Mouse (Mus musculus): ENCODE results near the gene Ubqln3. TPM values are rescaled to one million over a fixed set of nuclear protein-coding genes. Genes with fewer than 3 reads are reported as not detected.

Gene Ubqln3
- polyA plus RNA-seq (2014; fragmentation: Nextera tagmentation; extraction: Ambion mirVana): not detected in 2 replicates

DNA sequence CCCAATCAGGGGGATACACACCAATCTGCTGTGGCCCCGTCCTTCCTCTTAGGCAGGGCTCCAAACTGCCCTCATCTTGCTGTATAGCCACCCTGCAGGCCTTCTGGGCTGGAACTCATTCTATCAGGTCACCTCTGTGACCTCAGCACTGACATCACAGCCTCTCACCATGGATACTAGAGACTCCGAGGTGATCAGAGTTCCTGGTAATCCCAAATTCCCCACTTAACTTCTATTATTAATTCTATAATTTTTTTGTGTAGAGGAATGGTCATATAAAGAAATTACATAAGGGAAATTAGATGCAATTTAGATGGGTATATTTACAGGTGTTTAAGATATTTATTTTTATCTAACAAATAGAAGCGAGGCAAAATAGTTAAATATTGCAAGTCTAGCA, at the start of gene Ubqln3:
TSS of gene Ubqln3 (minus strand) at position 101 of the 400 bp plus-strand sequence.
- Histone ChIP-seq H3K9me3 (ENCODE audit: control insufficient read depth, low read length) (no peaks in the 10 kb centered on the region), H3K9ac (ENCODE audit: low read length) (no peak within 1 kb of the TSS), H3K36me3 (ENCODE audit: control insufficient read depth, insufficient read depth, low read length) (no peaks in the 10 kb centered on the region), H3K4me1 (ENCODE audit: control insufficient read depth, insufficient read depth, low read length) (no peaks in the 10 kb centered on the region), H3K27ac (replicated peaks; ENCODE audit: low read depth, low read length) (no peak within 1 kb of the TSS), H3K27me3 (ENCODE audit: control insufficient read depth, insufficient read depth, low read length) (no peaks in the 10 kb centered on the region), H3K4me3 (ENCODE audit: low read depth, low read length) (no peak within 1 kb of the TSS), H3K4me2 (ENCODE audit: low read depth, severe bottlenecking) (no peak within 1 kb of the TSS)
- ATAC-seq (ENCODE audit: insufficient number of reproducible peaks, low FRiP score, low TSS enrichment, low read depth) (no peak), DNase-seq (ENCODE audit: low spot score) (no peak)
- WGBS: 79% methylated on average over 3 of the region's 3 CpGs

DNA sequence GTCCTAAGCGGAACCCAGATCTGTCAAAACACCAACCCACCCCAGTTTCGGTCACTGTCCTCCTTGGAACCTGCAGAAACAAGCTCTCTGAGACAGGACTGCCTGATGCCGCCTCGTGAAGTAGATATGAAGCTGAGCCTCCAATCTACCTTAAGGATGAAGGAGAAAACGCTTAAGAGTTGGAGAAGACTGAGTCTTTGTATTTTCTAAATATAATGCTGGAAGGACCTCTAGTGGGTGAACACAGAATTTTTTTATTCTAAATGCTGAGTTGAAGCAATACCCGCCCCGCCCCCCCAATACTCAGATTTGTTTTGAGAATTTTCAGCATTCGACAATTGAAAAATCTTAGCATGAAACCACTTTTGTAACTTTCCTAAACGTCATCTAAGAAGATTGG, 48.2 kb upstream of the Ubqln3 start:
- H3K27ac ChIP-seq (replicated peaks; ENCODE audit: low read depth, low read length): no peak overlapping the region
- H3K27me3 ChIP-seq (ENCODE audit: control insufficient read depth, insufficient read depth, low read length): no peaks in the 10 kb centered on the region
- WGBS: 55% methylated on average over 9 of the region's 9 CpGs
- H3K9me3 ChIP-seq (ENCODE audit: control insufficient read depth, low read length): no peaks in the 10 kb centered on the region
- no peak overlapping the region for H3K4me3 ChIP-seq (ENCODE audit: low read depth, low read length)
- no peak overlapping the region for H3K4me2 ChIP-seq (ENCODE audit: low read depth, severe bottlenecking)
- no peaks in the 10 kb centered on the region for H3K4me1 ChIP-seq (ENCODE audit: control insufficient read depth, insufficient read depth, low read length)
- DNase-seq (ENCODE audit: low spot score) (no peak), ATAC-seq (ENCODE audit: insufficient number of reproducible peaks, low FRiP score, low TSS enrichment, low read depth) (no peak)
- no peak overlapping the region for H3K9ac ChIP-seq (ENCODE audit: low read length)
- H3K36me3 ChIP-seq (ENCODE audit: control insufficient read depth, insufficient read depth, low read length): no peaks in the 10 kb centered on the region

DNA sequence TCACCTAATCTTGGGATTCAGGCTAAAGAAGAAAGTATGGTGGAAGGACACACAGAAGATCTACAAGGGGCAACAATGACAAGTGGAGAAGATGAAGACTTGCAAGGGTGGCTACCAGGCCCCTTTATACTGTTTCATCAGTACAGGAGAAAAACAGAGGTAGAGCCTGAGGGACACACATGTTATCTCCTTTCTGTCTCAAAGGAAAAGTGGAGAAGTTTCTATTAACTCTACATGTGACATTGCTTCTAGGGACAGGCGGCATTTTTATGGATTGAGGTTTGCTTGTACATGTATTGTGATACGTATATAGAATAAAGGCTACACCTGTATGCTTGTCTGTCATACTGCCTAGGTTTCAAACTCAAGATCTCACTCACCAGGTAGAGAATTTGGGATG, 40.2 kb upstream of the Ubqln3 start, which contains the start of gene Olfr648:
TSS of gene Olfr648 (minus strand) at position 101 of the 400 bp plus-strand sequence.
- DNase-seq (ENCODE audit: low spot score): no peak
- 95% methylated on average over 2 of the region's 2 CpGs for WGBS

DNA sequence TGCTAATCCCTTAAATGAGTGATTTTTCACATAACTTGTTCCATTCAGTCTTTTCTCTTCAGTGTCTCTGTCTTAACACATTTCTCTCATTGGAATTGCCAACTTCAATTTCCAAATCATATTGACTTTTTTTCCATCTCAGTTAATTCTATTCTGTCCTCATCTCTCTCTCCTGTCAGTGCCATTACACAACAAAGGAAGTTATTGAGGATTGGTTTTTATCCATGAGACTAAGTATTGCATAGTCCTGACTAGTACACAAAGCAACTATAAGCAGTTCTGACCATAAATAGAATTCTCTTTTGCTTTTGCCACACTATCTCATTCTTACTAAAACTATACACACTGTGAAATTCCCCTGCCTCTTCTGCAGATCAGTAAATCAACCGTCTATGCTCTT, 36.0 kb upstream of the Ubqln3 start:
- Histone ChIP-seq H3K4me2 (ENCODE audit: low read depth, severe bottlenecking) (no peak overlapping the region), H3K4me3 (ENCODE audit: low read depth, low read length) (no peak overlapping the region), H3K27ac (replicated peaks; ENCODE audit: low read depth, low read length) (no peak overlapping the region), H3K9ac (ENCODE audit: low read length) (no peak overlapping the region), H3K4me1 (ENCODE audit: control insufficient read depth, insufficient read depth, low read length) (no peaks in the 10 kb centered on the region), H3K9me3 (ENCODE audit: control insufficient read depth, low read length) (no peaks in the 10 kb centered on the region), H3K27me3 (ENCODE audit: control insufficient read depth, insufficient read depth, low read length) (no peaks in the 10 kb centered on the region), H3K36me3 (ENCODE audit: control insufficient read depth, insufficient read depth, low read length) (no peaks in the 10 kb centered on the region)
- DNase-seq (ENCODE audit: low spot score): no peak
- WGBS: 90% methylated on average over 1 of the region's 1 CpGs
- ATAC-seq (ENCODE audit: insufficient number of reproducible peaks, low FRiP score, low TSS enrichment, low read depth): no peak

More for the DNA sequence above, 40.2 kb upstream of the Ubqln3 start, which contains the start of gene Olfr648:
- Histone ChIP-seq H3K27me3 (ENCODE audit: control insufficient read depth, insufficient read depth, low read length) (no peaks in the 10 kb centered on the region), H3K4me1 (ENCODE audit: control insufficient read depth, insufficient read depth, low read length) (no peaks in the 10 kb centered on the region), H3K36me3 (ENCODE audit: control insufficient read depth, insufficient read depth, low read length) (no peaks in the 10 kb centered on the region), H3K4me3 (ENCODE audit: low read depth, low read length) (no peak within 1 kb of the TSS), H3K9me3 (ENCODE audit: control insufficient read depth, low read length) (no peaks in the 10 kb centered on the region), H3K9ac (ENCODE audit: low read length) (no peak within 1 kb of the TSS), H3K4me2 (ENCODE audit: low read depth, severe bottlenecking) (no peak within 1 kb of the TSS), H3K27ac (replicated peaks; ENCODE audit: low read depth, low read length) (no peak within 1 kb of the TSS)
- ATAC-seq (ENCODE audit: insufficient number of reproducible peaks, low FRiP score, low TSS enrichment, low read depth): no peak

DNA sequence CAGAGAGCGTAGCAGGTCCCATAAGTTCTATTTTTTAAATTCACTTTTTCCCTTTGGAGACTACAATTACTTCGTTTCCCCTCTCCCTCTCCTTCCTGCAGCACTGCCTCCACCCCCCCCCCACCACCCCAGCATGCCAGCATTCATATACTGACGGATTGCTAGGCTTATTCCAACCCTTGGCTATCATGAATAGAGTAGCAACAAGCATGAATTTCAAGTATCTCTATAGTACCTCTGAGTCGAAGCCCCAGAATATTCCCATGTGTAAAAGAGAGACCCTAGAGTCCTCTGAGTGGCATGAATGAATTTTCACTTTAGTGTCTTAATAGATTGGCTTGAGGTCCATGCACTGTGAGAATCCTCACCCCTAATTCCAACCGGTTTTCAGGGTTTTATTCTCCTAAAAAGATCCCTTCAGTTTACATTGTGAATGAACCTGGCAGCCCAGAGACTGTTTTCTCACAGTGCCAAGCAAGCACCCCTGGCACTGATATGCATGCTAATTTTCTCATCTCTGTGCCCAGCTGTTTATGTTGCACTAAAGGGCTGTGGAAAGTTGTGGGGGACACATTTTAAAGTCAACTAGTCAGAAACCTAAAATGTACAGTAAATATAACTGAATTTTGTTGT, 35.5 kb upstream of the Ubqln3 start:
- Histone ChIP-seq H3K4me1 (ENCODE audit: control insufficient read depth, insufficient read depth, low read length) (no peaks in the 10 kb centered on the region), H3K4me3 (ENCODE audit: low read depth, low read length) (no peak overlapping the region), H3K9ac (ENCODE audit: low read length) (no peak overlapping the region), H3K27ac (replicated peaks; ENCODE audit: low read depth, low read length) (no peak overlapping the region), H3K9me3 (ENCODE audit: control insufficient read depth, low read length) (no peaks in the 10 kb centered on the region), H3K27me3 (ENCODE audit: control insufficient read depth, insufficient read depth, low read length) (no peaks in the 10 kb centered on the region), H3K4me2 (ENCODE audit: low read depth, severe bottlenecking) (no peak overlapping the region), H3K36me3 (ENCODE audit: control insufficient read depth, insufficient read depth, low read length) (no peaks in the 10 kb centered on the region)
- 74% methylated on average over 5 of the region's 5 CpGs for WGBS
- DNase-seq (ENCODE audit: low spot score) (no peak), ATAC-seq (ENCODE audit: insufficient number of reproducible peaks, low FRiP score, low TSS enrichment, low read depth) (no peak)

DNA sequence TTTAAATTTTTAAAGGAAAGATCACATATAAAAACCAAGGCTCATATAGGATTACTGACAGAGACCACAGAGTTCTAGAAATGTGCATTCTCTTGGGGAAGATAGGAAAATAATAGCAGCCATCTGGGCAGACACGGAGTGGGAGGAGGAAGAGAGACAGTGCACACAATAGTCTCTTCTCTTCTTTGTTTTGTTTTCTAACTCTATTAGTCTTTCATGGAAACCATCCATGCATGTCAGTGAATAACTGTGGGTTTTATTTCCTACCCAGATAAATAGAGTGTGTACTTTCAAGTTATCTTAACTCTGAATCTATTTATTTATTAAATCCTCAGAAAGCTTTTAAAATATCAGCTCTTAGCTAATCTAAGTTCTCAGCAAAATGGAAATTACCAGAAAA, 32.0 kb upstream of the Ubqln3 start:
- ATAC-seq (ENCODE audit: insufficient number of reproducible peaks, low FRiP score, low TSS enrichment, low read depth) (no peak), DNase-seq (ENCODE audit: low spot score) (no peak)
- 92% methylated on average over 1 of the region's 1 CpGs for WGBS
- H3K4me1 ChIP-seq (ENCODE audit: control insufficient read depth, insufficient read depth, low read length): no peaks in the 10 kb centered on the region
- no peak overlapping the region for H3K4me2 ChIP-seq (ENCODE audit: low read depth, severe bottlenecking)
- H3K27me3 ChIP-seq (ENCODE audit: control insufficient read depth, insufficient read depth, low read length): no peaks in the 10 kb centered on the region
- H3K4me3 ChIP-seq (ENCODE audit: low read depth, low read length): no peak overlapping the region
- no peak overlapping the region for H3K9ac ChIP-seq (ENCODE audit: low read length)
- no peaks in the 10 kb centered on the region for H3K36me3 ChIP-seq (ENCODE audit: control insufficient read depth, insufficient read depth, low read length)
- H3K27ac ChIP-seq (replicated peaks; ENCODE audit: low read depth, low read length): no peak overlapping the region
- H3K9me3 ChIP-seq (ENCODE audit: control insufficient read depth, low read length): no peaks in the 10 kb centered on the region

DNA sequence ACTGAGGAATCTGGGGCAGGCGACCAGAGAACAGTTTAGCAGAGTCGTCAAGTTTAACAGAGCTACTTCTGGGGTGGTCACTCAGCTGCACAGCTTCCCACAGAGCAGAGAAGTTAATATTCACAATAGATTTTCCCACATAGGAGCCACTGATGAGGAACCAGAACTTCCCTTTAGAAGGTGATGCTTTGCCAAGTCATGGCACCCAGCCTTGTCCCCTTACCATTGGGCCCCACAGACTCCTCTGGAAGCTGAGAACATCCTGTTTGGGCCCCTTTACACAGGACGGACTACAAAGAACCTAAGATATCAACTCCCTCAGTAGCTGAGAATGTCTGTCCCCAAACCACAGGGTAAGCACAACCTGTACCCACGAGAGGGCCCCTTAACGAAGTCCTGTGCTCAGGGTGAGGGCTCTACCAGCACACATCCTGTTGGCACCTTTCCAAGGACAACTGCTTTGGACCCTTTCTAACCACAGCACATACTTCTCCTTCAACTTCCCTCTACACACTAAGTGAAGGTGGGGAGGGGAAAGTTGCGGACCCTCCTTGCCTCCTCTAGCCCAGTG, 26.6 kb upstream of the Ubqln3 start:
- Histone ChIP-seq H3K9me3 (ENCODE audit: control insufficient read depth, low read length) (no peaks in the 10 kb centered on the region), H3K9ac (ENCODE audit: low read length) (no peak overlapping the region), H3K4me3 (ENCODE audit: low read depth, low read length) (no peak overlapping the region), H3K4me2 (ENCODE audit: low read depth, severe bottlenecking) (no peak overlapping the region), H3K27me3 (ENCODE audit: control insufficient read depth, insufficient read depth, low read length) (no peaks in the 10 kb centered on the region), H3K36me3 (ENCODE audit: control insufficient read depth, insufficient read depth, low read length) (no peaks in the 10 kb centered on the region), H3K27ac (replicated peaks; ENCODE audit: low read depth, low read length) (no peak overlapping the region), H3K4me1 (ENCODE audit: control insufficient read depth, insufficient read depth, low read length) (no peaks in the 10 kb centered on the region)
- ATAC-seq (ENCODE audit: insufficient number of reproducible peaks, low FRiP score, low TSS enrichment, low read depth) (no peak), DNase-seq (ENCODE audit: low spot score) (no peak)
- WGBS: 83% methylated on average over 6 of the region's 6 CpGs

DNA sequence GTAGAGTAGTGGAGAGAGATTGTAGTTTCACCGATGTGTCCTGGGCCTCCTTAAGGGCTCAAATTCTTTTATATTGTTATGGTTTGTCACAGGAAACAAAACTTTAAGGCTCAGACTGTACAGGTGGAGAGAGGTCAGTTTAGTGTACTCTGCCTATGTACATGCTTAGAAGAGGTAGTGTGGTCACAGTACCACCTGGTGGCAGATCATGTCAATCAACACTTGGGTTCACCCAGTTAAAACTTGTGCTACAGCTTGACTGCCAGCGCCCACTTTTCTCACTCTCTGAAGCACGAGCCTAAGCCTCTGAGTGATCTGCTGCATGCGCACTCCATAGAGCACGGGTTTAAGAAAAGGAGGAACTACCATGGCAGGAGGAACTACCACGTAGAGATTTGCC, 24.0 kb upstream of the Ubqln3 start:
- Histone ChIP-seq H3K4me1 (ENCODE audit: control insufficient read depth, insufficient read depth, low read length) (no peaks in the 10 kb centered on the region), H3K4me3 (ENCODE audit: low read depth, low read length) (no peak overlapping the region), H3K27me3 (ENCODE audit: control insufficient read depth, insufficient read depth, low read length) (no peaks in the 10 kb centered on the region), H3K4me2 (ENCODE audit: low read depth, severe bottlenecking) (no peak overlapping the region), H3K27ac (replicated peaks; ENCODE audit: low read depth, low read length) (no peak overlapping the region), H3K9ac (ENCODE audit: low read length) (no peak overlapping the region), H3K36me3 (ENCODE audit: control insufficient read depth, insufficient read depth, low read length) (no peaks in the 10 kb centered on the region), H3K9me3 (ENCODE audit: control insufficient read depth, low read length) (no peaks in the 10 kb centered on the region)
- DNase-seq (ENCODE audit: low spot score) (no peak), ATAC-seq (ENCODE audit: insufficient number of reproducible peaks, low FRiP score, low TSS enrichment, low read depth) (no peak)
- 80% methylated on average over 6 of the region's 6 CpGs for WGBS

DNA sequence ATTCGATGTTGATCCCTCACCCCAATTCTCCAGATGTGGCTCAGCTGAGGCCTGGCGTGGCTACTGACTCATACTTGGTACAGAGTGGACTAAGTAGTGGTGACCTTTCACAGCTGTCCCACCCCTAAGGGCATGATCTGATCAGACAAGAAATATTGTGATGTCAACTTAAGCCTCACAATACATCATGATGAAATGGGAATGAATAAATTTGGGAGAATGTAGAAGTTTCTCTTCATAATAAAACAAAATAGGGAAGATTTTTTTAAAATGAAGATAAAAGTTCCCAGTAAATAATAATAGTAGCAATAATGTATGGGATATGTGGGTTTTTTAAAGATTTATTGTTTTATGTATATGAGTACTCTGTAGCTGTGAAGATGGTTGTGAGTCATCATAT, 7.4 kb upstream of the Ubqln3 start, which contains the start of gene Ubqlnl:
TSS of gene Ubqlnl (minus strand) at position 101 of the 400 bp plus-strand sequence.
- no peak within 1 kb of the TSS for H3K27ac ChIP-seq (replicated peaks; ENCODE audit: low read depth, low read length)
- ATAC-seq (ENCODE audit: insufficient number of reproducible peaks, low FRiP score, low TSS enrichment, low read depth): no peak
- no peak within 1 kb of the TSS for H3K4me3 ChIP-seq (ENCODE audit: low read depth, low read length)
- 92% methylated on average over 2 of the region's 2 CpGs for WGBS
- no peak within 1 kb of the TSS for H3K9ac ChIP-seq (ENCODE audit: low read length)
- no peaks in the 10 kb centered on the region for H3K27me3 ChIP-seq (ENCODE audit: control insufficient read depth, insufficient read depth, low read length)
- no peaks in the 10 kb centered on the region for H3K36me3 ChIP-seq (ENCODE audit: control insufficient read depth, insufficient read depth, low read length)
- DNase-seq (ENCODE audit: low spot score): no peak
- H3K4me1 ChIP-seq (ENCODE audit: control insufficient read depth, insufficient read depth, low read length): no peaks in the 10 kb centered on the region
- no peak within 1 kb of the TSS for H3K4me2 ChIP-seq (ENCODE audit: low read depth, severe bottlenecking)
- H3K9me3 ChIP-seq (ENCODE audit: control insufficient read depth, low read length): no peaks in the 10 kb centered on the region

Measured in limb, embryonic 11.5 days (tissue).